Comparison of ENCODE assay signal across 8 mouse cellular contexts in the genomic region with DNA sequence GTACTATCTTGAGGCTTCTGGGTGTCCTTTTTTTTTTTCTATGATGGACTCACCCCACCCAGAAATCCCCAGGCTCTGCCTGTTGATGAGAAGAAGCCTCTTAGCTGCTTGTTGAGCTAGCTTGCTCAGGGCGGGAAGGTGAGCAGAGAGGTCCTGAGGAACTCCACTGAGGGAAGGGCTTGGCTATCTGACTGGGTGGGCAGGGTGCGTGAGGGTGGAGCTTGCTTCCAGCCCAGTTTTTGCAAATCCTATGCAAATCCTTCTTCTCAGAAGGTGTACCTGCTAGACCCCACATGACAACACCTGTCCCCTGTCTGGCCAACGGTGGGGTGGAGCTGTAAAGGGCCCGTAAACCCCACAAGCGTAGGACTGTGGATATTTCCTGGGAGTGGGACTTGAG. TPM values are rescaled to one million over a fixed set of nuclear protein-coding genes. Genes with fewer than 3 reads are reported as not detected.
DNase-seq lines count a peak whose midpoint lies in the region; ATAC-seq and TF ChIP-seq lines count a peak whose summit lies in the region.

Gene Csk, minus strand, starts transcription at position 349 of the 400 bp plus-strand sequence.

- WGBS in lung, embryonic 14.5 days, result 53% methylated on average over 5 of the region's 5 CpGs
- WGBS in large intestine, adult 2 months, result 74% methylated on average over 5 of the region's 5 CpGs
- WGBS in midbrain, embryonic 12.5 days, result 37% methylated on average over 5 of the region's 5 CpGs

- no peaks in the 10 kb centered on the region for H3K36me3 ChIP-seq in lung, embryonic 14.5 days (ENCODE audit: insufficient read depth)
- H3K36me3 ChIP-seq in midbrain, embryonic 12.5 days, result no peaks in the 10 kb centered on the region

- no peaks in the 10 kb centered on the region for H3K9me3 ChIP-seq in lung, embryonic 14.5 days (ENCODE audit: low read depth, low read length)
- H3K9me3 ChIP-seq in midbrain, embryonic 12.5 days, result no peaks in the 10 kb centered on the region

- no peak within 1 kb of the TSS for H3K4me2 ChIP-seq in lung, embryonic 14.5 days
- no peak within 1 kb of the TSS for H3K4me2 ChIP-seq in midbrain, embryonic 12.5 days (replicated peaks)

- 0 out of 2 replicates have a peak, but pooled peaks cover 6% of the 10 kb centered on the region for H3K4me1 ChIP-seq in lung, embryonic 14.5 days (ENCODE audit: insufficient read depth)
- peaks cover 34% of the 10 kb centered on the region for H3K4me1 ChIP-seq in midbrain, embryonic 12.5 days

- H3K9ac ChIP-seq in lung, embryonic 14.5 days, result no peak within 1 kb of the TSS
- H3K9ac ChIP-seq in midbrain, embryonic 12.5 days (replicated peaks), result no peak within 1 kb of the TSS; the same call in 1 of the 2 replicates

- no peak for DNase-seq in lung, embryonic 14.5 days
- no peak for DNase-seq in lung, postnatal 10 days
- no peak for DNase-seq in adrenal gland, postnatal 25 days
- no peak for DNase-seq in heart, adult 18-20 months
- DNase-seq in large intestine, adult 2 months (ENCODE audit: low read depth, low spot score), result no peak
- DNase-seq in urinary bladder, postnatal 4 days (ENCODE audit: low spot score in 2 of 2), result no peak
- no peak for DNase-seq in lung, postnatal 25 days (ENCODE audit: low spot score)

- H3K27ac ChIP-seq in lung, embryonic 14.5 days (ENCODE audit: low read depth), result no peak within 1 kb of the TSS
- peak within 1 kb of the TSS; percentile 30 for H3K27ac ChIP-seq in midbrain, embryonic 12.5 days (replicated peaks)

- no peak for TF ChIP-seq CTCF in lung, embryonic 14.5 days (IDR thresholded peaks at IDR 0.05; ENCODE audit: low read depth)

- peaks cover 7% of the 10 kb centered on the region; the same call in 1 of the 2 replicates for H3K27me3 ChIP-seq in lung, embryonic 14.5 days (ENCODE audit: insufficient read depth, low read length)
- H3K27me3 ChIP-seq in midbrain, embryonic 12.5 days, result peaks cover 13% of the 10 kb centered on the region; the same call in 1 of the 2 replicates

- ATAC-seq in lung, embryonic 14.5 days (ENCODE audit: insufficient read depth), result no peak
- no peak for ATAC-seq in midbrain, embryonic 12.5 days (ENCODE audit: low FRiP score, low read depth)

- no peak within 1 kb of the TSS for H3K4me3 ChIP-seq in lung, embryonic 14.5 days (ENCODE audit: low read depth, low read length)
- no peak within 1 kb of the TSS for H3K4me3 ChIP-seq in midbrain, embryonic 12.5 days

RNA-seq across cellular contexts. Expression of gene Csk, which starts in this region (rescaled TPM):
- polyA plus RNA-seq in lung, embryonic 14.5 days (2014; fragmentation: Nextera tagmentation; extraction: Ambion mirVana), result 23.6 and 28.7 TPM in 2 replicates
- 70.4 and 105 TPM in 2 replicates for total RNA-seq in adrenal gland, postnatal 25 days (2021)
- total RNA-seq in heart, adult 18-20 months (2021), result 10 to 100 TPM; 23.7 to 30.6 TPM
- polyA plus RNA-seq in large intestine, adult 2 months (2012; rRNA removed), result 73.0 and 75.0 TPM in 2 replicates
- 35.3 and 40.0 TPM in 2 replicates for polyA plus RNA-seq in midbrain, embryonic 12.5 days (2016; fragmentation: Nextera tagmentation; extraction: Ambion mirVana)
